Mouse (Mus musculus): Measurements from ENCODE around the gene Dhdds. TPM values are rescaled to one million over a fixed set of nuclear protein-coding genes. Genes with fewer than 3 reads are reported as not detected.
A peak's percentile ranks its signal among the peaks of the same experiment; 100 is the strongest.
"Not testable (repeated sequence)": the region's sequence is repeated elsewhere in the genome, so short reads cannot be mapped to it uniquely, and the experiment has no call there.

Dhdds gene
- polyA plus RNA-seq, 1 experiment from 2014 or later = 52.5 TPM

DNA sequence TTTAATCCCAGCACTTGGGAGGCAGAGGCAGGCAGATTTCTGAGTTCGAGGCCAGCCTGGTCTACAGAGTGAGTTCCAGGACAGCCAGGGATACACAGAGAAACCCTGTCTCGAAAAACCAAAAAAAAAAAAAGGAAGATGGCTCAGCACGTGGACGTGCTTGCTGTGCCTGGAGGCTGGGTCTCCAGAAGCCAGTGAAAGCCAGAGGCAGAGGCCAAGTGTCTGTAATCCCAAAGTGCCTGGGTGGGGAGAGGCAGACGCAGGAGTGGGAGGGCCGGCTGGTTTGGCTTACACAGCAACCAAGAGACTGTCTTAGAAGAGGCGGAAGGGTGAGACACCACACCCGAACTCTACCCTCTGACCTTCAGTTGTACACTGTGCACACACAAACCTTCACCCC, 12.4 kb downstream of the Dhdds start:
- H3K9ac ChIP-seq (replicated peaks; ENCODE audit: low read depth, low read length); H3K27ac ChIP-seq (ENCODE audit: low read length); H3K9me3 ChIP-seq (ENCODE audit: control insufficient read depth, low read length); H3K4me1 ChIP-seq (replicated peaks; ENCODE audit: control insufficient read depth, insufficient read depth, low read length); H3K4me2 ChIP-seq (ENCODE audit: low read length); ATAC-seq; H3K27me3 ChIP-seq (replicated peaks; ENCODE audit: control insufficient read depth, insufficient read depth, low read length); H3K4me3 ChIP-seq (replicated peaks; ENCODE audit: low read length): not testable (repeated sequence)
- H3K36me3 ChIP-seq (ENCODE audit: control insufficient read depth, insufficient read depth) = peaks cover 21% of the 10 kb centered on the region
- WGBS = 94% methylated on average over 8 of the region's 8 CpGs

DNA sequence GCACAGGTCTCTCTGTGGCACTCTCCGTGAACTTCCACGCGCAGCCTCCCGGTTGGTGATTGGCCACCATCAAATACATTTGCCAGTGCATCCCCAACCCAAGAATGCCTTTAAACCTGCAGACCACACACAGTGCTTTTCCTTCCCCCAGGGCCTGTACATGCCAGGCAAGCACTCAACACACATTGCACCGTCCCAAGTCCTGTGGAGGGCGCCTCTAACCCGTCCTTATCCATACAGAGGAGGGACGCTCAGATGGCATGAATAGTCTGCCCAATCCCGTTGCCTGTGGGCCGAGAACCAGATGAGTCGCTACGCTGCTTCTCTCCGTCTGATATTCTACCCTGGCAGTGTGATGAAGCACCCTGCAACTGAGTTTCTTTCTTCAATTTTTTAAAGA, 17.8 kb downstream of the Dhdds start:
- Histone ChIP-seq H3K36me3 (ENCODE audit: control insufficient read depth, insufficient read depth) (peaks cover 8% of the 10 kb centered on the region), H3K4me1 (replicated peaks; ENCODE audit: control insufficient read depth, insufficient read depth, low read length) (no peaks in the 10 kb centered on the region), H3K27ac (ENCODE audit: low read length) (no peak overlapping the region), H3K4me2 (ENCODE audit: low read length) (no peak overlapping the region), H3K9ac (replicated peaks; ENCODE audit: low read depth, low read length) (no peak overlapping the region), H3K9me3 (ENCODE audit: control insufficient read depth, low read length) (no peaks in the 10 kb centered on the region), H3K27me3 (replicated peaks; ENCODE audit: control insufficient read depth, insufficient read depth, low read length) (no peaks in the 10 kb centered on the region), H3K4me3 (replicated peaks; ENCODE audit: low read length) (no peak overlapping the region)
- 83% methylated on average over 13 of the region's 13 CpGs for WGBS
- no peak for ATAC-seq

DNA sequence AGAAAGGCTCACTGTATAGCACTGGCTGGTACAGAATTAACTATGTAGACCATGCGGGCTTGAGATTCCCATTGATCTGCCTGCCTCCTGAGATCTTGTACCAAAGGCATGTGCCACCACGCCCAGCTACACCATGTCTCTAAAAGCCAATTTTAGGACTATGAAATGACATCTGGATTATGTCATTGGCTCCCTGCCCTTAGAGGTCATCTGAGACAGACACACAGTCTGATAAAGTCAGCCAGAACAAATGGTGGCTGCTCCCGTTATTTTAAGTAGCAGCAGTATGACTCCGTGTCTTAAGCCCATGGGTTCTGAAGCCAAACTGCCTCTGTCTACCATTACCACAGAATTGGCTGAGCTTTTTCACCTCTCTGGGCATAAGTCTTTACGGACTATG, 20.2 kb downstream of the Dhdds start:
- 92% methylated on average over 5 of the region's 5 CpGs for WGBS
- no peak overlapping the region for H3K9ac ChIP-seq (replicated peaks; ENCODE audit: low read depth, low read length)

DNA sequence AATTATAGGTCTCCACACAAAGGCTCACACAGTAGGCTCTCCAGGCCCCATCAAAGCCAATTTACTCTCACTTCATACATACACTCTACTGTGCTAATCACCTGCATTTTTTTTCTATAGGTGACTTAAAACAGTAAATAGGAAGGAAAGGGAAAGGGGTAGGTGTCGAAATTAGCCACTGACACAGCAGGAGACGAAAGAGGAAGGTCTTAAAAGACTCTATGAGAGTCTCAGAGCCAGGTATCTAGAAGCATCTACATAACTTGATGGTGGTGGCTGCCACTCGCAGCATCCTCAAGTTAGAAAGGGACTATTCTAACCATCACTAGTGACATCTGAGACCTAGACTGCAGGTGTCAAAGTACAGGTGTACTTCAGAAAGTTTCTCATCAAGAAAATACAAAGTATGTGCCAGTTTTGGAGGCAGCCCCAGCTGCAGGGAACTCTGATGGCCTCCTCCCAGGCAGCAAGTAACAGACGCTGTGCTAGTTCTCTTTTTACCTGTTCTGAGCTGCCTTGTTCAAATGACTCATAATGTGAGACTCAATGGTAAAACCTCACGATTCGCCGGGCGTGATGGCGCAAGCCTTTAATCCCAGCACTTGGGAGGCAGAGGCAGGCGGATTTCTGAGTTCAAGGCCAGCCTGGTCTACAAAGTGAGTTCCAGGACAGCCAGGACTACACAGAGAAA, 22.6 kb downstream of the Dhdds start:
- Histone ChIP-seq H3K36me3 (ENCODE audit: control insufficient read depth, insufficient read depth) (peaks cover 4% of the 10 kb centered on the region), H3K9ac (replicated peaks; ENCODE audit: low read depth, low read length) (no peak overlapping the region), H3K4me3 (replicated peaks; ENCODE audit: low read length) (no peak overlapping the region), H3K27ac (ENCODE audit: low read length) (no peak overlapping the region), H3K9me3 (ENCODE audit: control insufficient read depth, low read length) (no peaks in the 10 kb centered on the region), H3K27me3 (replicated peaks; ENCODE audit: control insufficient read depth, insufficient read depth, low read length) (no peaks in the 10 kb centered on the region), H3K4me2 (ENCODE audit: low read length) (no peak overlapping the region), H3K4me1 (replicated peaks; ENCODE audit: control insufficient read depth, insufficient read depth, low read length) (no peaks in the 10 kb centered on the region)
- no peak for ATAC-seq
- WGBS = 95% methylated on average over 10 of the region's 10 CpGs

More for the DNA sequence above, 20.2 kb downstream of the Dhdds start:
- Histone ChIP-seq H3K4me2 (ENCODE audit: low read length) (no peak overlapping the region), H3K9me3 (ENCODE audit: control insufficient read depth, low read length) (no peaks in the 10 kb centered on the region), H3K27me3 (replicated peaks; ENCODE audit: control insufficient read depth, insufficient read depth, low read length) (no peaks in the 10 kb centered on the region), H3K4me1 (replicated peaks; ENCODE audit: control insufficient read depth, insufficient read depth, low read length) (no peaks in the 10 kb centered on the region), H3K4me3 (replicated peaks; ENCODE audit: low read length) (no peak overlapping the region), H3K27ac (ENCODE audit: low read length) (no peak overlapping the region), H3K36me3 (ENCODE audit: control insufficient read depth, insufficient read depth) (peaks cover 4% of the 10 kb centered on the region)
- no peak for ATAC-seq

DNA sequence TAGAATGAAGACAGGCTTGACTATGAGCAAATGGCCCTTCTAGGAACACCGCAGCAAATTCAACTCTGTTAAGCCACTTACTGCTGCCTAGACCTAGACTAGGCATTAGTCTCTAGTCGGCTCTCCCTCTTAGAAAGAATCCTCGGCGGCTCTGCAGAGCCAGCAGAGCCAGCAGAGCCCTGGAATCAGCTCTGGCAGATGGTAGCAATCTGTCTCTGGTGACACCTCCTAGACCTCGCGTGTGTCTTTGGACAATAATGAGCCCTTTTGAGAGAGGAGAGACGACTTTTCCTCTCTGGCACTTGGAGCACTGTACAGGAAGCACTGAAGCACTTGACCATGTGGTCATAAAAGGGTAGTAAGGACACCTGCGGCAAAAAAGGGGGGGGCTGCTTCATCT, 29.0 kb downstream of the Dhdds start:
- Histone ChIP-seq H3K4me2 (ENCODE audit: low read length) (no peak overlapping the region), H3K36me3 (ENCODE audit: control insufficient read depth, insufficient read depth) (peaks cover 3% of the 10 kb centered on the region; the same call in 1 of the 2 replicates), H3K27me3 (replicated peaks; ENCODE audit: control insufficient read depth, insufficient read depth, low read length) (no peaks in the 10 kb centered on the region), H3K27ac (ENCODE audit: low read length) (peak overlapping the region; percentile 99), H3K9me3 (ENCODE audit: control insufficient read depth, low read length) (no peaks in the 10 kb centered on the region), H3K9ac (replicated peaks; ENCODE audit: low read depth, low read length) (no peak overlapping the region), H3K4me3 (replicated peaks; ENCODE audit: low read length) (no peak overlapping the region), H3K4me1 (replicated peaks; ENCODE audit: control insufficient read depth, insufficient read depth, low read length) (peaks cover 36% of the 10 kb centered on the region)
- ATAC-seq = no peak
- 57% methylated on average over 8 of the region's 8 CpGs for WGBS

DNA sequence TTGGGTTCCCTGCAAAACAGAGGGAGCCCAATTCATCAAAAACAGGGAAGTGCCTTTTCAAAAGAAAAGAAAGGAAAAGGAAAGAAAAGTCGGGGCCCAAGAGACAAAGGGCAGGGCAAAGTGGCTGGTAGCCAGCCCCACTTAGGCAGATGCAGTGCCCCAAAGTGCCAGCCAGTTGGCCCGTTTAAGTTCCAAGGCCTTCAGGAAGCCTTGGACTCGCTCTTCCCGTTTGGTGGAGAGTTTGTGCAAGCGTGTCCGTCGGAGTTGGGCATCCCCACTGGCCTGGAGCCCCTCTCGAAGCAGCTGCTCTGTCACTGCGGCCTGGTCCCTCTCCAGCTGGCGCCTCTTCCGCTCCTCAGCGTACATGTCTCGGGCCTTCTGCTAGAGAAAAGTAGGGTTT, 29.8 kb downstream of the Dhdds start:
- no peak overlapping the region for H3K4me2 ChIP-seq (ENCODE audit: low read length)
- H3K9me3 ChIP-seq (ENCODE audit: control insufficient read depth, low read length) = no peaks in the 10 kb centered on the region
- ATAC-seq = no peak
- peaks cover 5% of the 10 kb centered on the region; the same call in 1 of the 2 replicates for H3K36me3 ChIP-seq (ENCODE audit: control insufficient read depth, insufficient read depth)
- no peaks in the 10 kb centered on the region for H3K27me3 ChIP-seq (replicated peaks; ENCODE audit: control insufficient read depth, insufficient read depth, low read length)
- no peak overlapping the region; the same call in 1 of the 2 replicates for H3K9ac ChIP-seq (replicated peaks; ENCODE audit: low read depth, low read length)
- no peak overlapping the region for H3K4me3 ChIP-seq (replicated peaks; ENCODE audit: low read length)
- peak overlapping the region; percentile 99 for H3K27ac ChIP-seq (ENCODE audit: low read length)
- peaks cover 44% of the 10 kb centered on the region for H3K4me1 ChIP-seq (replicated peaks; ENCODE audit: control insufficient read depth, insufficient read depth, low read length)
- WGBS = 34% methylated on average over 13 of the region's 13 CpGs

DNA sequence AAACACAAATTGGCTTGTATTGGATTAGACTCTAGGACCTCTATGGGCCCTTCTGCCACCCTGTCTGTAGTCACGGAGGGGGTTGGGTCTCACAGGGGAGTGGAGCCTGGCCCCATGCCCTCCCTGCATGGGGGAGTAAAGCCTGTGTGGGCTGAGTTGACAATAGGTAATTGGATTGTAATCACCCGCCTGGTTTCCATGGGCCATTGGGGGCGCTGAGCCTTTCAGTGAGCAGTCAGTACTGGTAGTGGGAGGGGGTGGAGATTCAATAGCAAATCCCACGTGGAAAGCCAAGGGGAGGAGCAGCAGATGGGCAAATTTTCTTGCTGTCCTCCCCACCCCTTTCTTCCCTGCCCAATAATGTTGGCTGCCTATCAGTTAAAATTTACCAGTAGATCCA, 30.5 kb downstream of the Dhdds start:
- H3K9me3 ChIP-seq (ENCODE audit: control insufficient read depth, low read length) = no peaks in the 10 kb centered on the region
- H3K36me3 ChIP-seq (ENCODE audit: control insufficient read depth, insufficient read depth) = peaks cover 5% of the 10 kb centered on the region; the same call in 1 of the 2 replicates
- ATAC-seq = peak; percentile 32
- H3K27me3 ChIP-seq (replicated peaks; ENCODE audit: control insufficient read depth, insufficient read depth, low read length) = no peaks in the 10 kb centered on the region
- no peak overlapping the region for H3K4me2 ChIP-seq (ENCODE audit: low read length)
- peak overlapping the region; percentile 99 for H3K27ac ChIP-seq (ENCODE audit: low read length)
- H3K9ac ChIP-seq (replicated peaks; ENCODE audit: low read depth, low read length) = no peak overlapping the region
- H3K4me1 ChIP-seq (replicated peaks; ENCODE audit: control insufficient read depth, insufficient read depth, low read length) = peaks cover 49% of the 10 kb centered on the region
- no peak overlapping the region for H3K4me3 ChIP-seq (replicated peaks; ENCODE audit: low read length)
- WGBS = 3% methylated on average over 4 of the region's 4 CpGs

DNA sequence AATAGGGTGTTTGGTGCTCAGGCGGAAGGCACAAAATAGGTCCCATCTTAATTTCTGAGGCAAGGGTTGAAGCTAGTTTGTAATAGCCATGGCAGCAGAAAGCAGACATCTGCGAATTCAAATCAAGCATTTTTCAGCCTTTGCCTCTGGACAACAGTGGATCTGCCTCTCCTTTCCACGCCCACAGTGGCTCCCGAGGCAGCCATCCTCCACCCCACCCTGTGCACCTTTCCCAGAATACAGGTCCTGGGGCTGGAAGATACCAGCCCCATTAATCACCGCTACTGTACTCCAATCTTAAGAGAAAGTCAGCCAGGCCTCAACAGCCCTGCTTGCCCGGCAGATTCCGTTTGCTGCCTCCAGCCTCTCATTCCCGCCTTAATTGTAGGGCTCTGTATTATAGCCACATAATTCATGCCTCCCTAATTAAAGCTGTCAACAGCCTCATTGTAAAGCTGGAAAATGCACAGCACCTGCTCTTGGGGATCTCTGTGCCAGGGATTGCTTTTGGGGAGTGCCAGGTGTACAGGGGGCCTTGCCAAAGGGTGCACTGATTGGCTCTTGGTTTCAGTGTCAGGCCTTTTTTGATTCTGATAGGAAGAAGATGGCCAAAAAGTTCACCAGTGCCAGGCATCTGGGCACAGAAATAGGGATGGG, 31.5 kb downstream of the Dhdds start:
- ATAC-seq = peak; percentile 26
- Histone ChIP-seq H3K27ac (ENCODE audit: low read length) (peak overlapping the region; percentile 99), H3K4me2 (ENCODE audit: low read length) (peak overlapping the region; percentile 99), H3K36me3 (ENCODE audit: control insufficient read depth, insufficient read depth) (peaks cover 8% of the 10 kb centered on the region), H3K4me3 (replicated peaks; ENCODE audit: low read length) (peak overlapping the region; percentile 73), H3K9me3 (ENCODE audit: control insufficient read depth, low read length) (no peaks in the 10 kb centered on the region), H3K9ac (replicated peaks; ENCODE audit: low read depth, low read length) (0 out of 2 replicates have a peak overlapping the region, but pooled peaks have one; percentile 23), H3K4me1 (replicated peaks; ENCODE audit: control insufficient read depth, insufficient read depth, low read length) (peaks cover 49% of the 10 kb centered on the region), H3K27me3 (replicated peaks; ENCODE audit: control insufficient read depth, insufficient read depth, low read length) (no peaks in the 10 kb centered on the region)
- WGBS = 20% methylated on average over 8 of the region's 8 CpGs

DNA sequence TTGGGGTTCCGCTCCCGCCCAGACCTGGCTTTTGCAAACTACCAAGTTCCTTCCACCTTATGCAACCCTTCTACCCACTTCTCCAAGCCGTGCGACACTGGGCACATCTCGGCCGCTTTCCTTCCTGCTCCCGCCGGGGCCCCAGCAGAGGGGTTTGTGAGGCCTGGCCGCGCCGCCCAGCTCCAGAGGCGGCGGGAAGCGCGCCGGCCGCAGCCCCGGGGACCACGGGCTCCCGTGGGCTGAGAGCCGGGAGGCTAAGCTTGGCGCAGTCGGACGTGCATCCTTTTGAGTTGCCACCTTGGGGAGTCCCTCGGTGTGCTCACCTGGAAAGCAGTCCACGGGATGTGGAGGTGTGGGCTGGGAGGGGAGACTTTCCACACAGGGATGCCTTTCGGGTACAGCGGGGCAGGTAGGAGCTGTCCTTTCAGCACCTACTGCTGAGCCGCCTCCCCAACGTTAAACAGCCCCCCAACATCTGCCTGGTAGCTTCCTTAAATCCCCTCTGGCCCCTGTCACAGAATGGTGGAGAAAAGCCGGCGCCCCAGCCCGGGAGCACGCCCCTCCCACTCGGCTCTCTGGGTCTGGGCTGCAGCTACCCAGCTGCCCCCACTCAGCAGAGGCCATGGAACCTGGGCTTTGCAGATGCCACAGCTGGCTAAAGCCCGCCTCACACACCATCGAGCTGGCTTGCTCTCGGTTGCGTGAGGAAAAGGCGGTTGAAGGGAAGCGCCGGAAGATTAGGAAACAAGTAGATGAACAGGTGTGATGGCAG, 32.4 kb downstream of the Dhdds start, which contains the start of gene Hmgn2:
Gene Hmgn2, minus strand, starts transcription at position 501 of the 772 bp plus-strand sequence.
- H3K4me2 ChIP-seq (ENCODE audit: low read length) = peak within 1 kb of the TSS; percentile 99
- H3K9ac ChIP-seq (replicated peaks; ENCODE audit: low read depth, low read length) = peak within 1 kb of the TSS; percentile 96
- H3K27ac ChIP-seq (ENCODE audit: low read length) = peak within 1 kb of the TSS; percentile 99
- H3K9me3 ChIP-seq (ENCODE audit: control insufficient read depth, low read length) = no peaks in the 10 kb centered on the region
- peaks cover 51% of the 10 kb centered on the region for H3K4me1 ChIP-seq (replicated peaks; ENCODE audit: control insufficient read depth, insufficient read depth, low read length)
- peaks cover 12% of the 10 kb centered on the region for H3K36me3 ChIP-seq (ENCODE audit: control insufficient read depth, insufficient read depth)
- H3K4me3 ChIP-seq (replicated peaks; ENCODE audit: low read length) = peak within 1 kb of the TSS; percentile 73
- WGBS = under 1% methylated on average over 42 of the region's 42 CpGs
- no peaks in the 10 kb centered on the region for H3K27me3 ChIP-seq (replicated peaks; ENCODE audit: control insufficient read depth, insufficient read depth, low read length)
- ATAC-seq = peak; percentile 1
